Mouse (Mus musculus) bone marrow, adult 2 months (tissue): ENCODE measurements around the gene Herpud1. TPM values are rescaled to one million over a fixed set of nuclear protein-coding genes. Genes with fewer than 3 reads are reported as not detected.
"Not testable (repeated sequence)": the region's sequence is repeated elsewhere in the genome, so short reads cannot be mapped to it uniquely, and the experiment has no call there.

ENCODE experiments used
- H3K27ac ChIP-seq: fragments of 200-500 bp; 2 replicates; pipeline ENCODE4 v1.5.1; 2012; ENCODE audit warnings: low read depth, mild to moderate bottlenecking, control low read depth, inconsistent platforms, low read length; ENCODE audit not compliant: control insufficient read depth, poor library complexity, insufficient read depth
- H3K4me1 ChIP-seq: fragments of 200-500 bp; 2 replicates; pipeline ENCODE4 v1.6.1; 2011; ENCODE audit warnings: low read length; ENCODE audit not compliant: control insufficient read depth, insufficient read depth
- H3K4me3 ChIP-seq: fragments of 200-500 bp; replicated peaks from 2 replicates; pipeline ENCODE3; 2011; ENCODE audit warnings: mild to moderate bottlenecking, low read depth, low read length, control low read depth; ENCODE audit not compliant: control insufficient read depth
- CTCF ChIP-seq: fragments of 200-500 bp; IDR thresholded peaks from 2 replicates; pipeline ENCODE4 v1.5.1; 2011; ENCODE audit warnings: low read length, control low read depth; ENCODE audit not compliant: control insufficient read depth, insufficient read depth
- POLR2A ChIP-seq: fragments of 200-500 bp; IDR thresholded peaks from 2 replicates; pipeline ENCODE4 v1.6.1; 2011; ENCODE audit warnings: low read depth, mild to moderate bottlenecking, control low read depth, low read length, borderline replicate concordance; ENCODE audit not compliant: control insufficient read depth
- WGBS: fragments of 180-500 bp; shearing (Covaris S2); methylation state at CpG from one replicate; pipeline ENCODE4 v1.1.7; 2018; 5-methylcytosine and 5-hydroxymethylcytosine counted together
- polyA plus RNA-seq: library from polyadenylated mRNA; stranded (reverse); fragments of >200 nt; gene quantifications from 2 replicates; pipeline ENCODE4 v1.2.4, GENCODE M21; 2011; ENCODE audit warnings: low replicate concordance; ENCODE audit not compliant: missing spikeins, insufficient read depth, insufficient read length

Herpud1 gene
- polyA plus RNA-seq, 1 experiment = 69.2 TPM

DNA sequence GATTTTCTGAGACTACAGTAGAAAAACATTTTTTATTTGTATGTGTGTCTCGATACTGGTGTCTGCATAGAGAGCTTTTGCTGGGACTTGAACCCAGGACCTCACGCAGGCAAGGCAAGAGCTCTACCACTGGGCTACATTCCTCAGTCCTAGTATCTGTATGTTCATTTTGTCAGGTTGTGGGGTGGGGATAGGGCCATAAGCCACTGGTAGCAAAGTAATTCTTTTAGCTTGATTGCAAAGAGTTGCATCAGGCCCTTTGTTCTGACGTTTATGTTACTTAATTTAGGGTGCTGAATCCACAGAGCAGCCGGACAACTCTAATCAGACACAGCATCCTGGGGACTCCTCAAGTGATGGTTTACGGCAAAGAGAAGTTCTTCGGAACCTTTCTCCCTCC lies 4.2 kb downstream of the Herpud1 start:
- TF ChIP-seq POLR2A (no peak), CTCF (no peak)
- Histone ChIP-seq H3K27ac (no peak overlapping the region), H3K4me3 (no peak overlapping the region), H3K4me1 (peaks cover 1% of the 10 kb centered on the region; the same call in 1 of the 2 replicates)
- 85% methylated on average over 6 of the region's 6 CpGs for WGBS

DNA sequence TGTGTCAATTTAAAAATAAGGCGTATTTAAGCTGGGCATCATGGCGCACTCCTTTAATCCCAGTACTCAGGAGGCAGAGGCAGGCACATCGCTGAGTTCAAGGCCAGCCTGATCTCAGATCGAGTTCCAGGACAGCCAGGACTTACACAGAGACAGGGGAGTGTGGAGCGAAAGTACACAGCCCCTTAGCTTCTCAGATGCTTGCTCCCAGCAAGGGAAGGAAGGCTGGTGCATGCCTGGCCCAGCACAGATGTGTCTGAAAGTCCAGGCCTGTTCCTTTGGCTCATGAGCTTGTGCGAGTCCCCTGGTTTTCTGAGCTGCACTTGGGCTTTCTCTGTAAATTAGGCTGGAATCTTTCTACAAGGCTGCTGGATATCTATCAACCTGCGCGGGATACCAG lies 4.7 kb downstream of the Herpud1 start:
- WGBS = 94% methylated on average over 8 of the region's 8 CpGs
- peaks cover 1% of the 10 kb centered on the region; the same call in 1 of the 2 replicates for H3K4me1 ChIP-seq
- H3K4me3 ChIP-seq = no peak overlapping the region
- no peak overlapping the region for H3K27ac ChIP-seq
- no peak for TF ChIP-seq POLR2A
- TF ChIP-seq CTCF = no peak

GRCm38 (mm10) chr8:94392147-94392546 lies 5.9 kb downstream of the Herpud1 start:
- H3K4me1 ChIP-seq = peaks cover 1% of the 10 kb centered on the region; the same call in 1 of the 2 replicates
- no peak overlapping the region for H3K4me3 ChIP-seq
- peak; percentile 48; the same call in 1 of the 2 replicates for TF ChIP-seq CTCF
- TF ChIP-seq POLR2A = no peak
- H3K27ac ChIP-seq = no peak overlapping the region
- WGBS = 86% methylated on average over 12 of the region's 12 CpGs

DNA sequence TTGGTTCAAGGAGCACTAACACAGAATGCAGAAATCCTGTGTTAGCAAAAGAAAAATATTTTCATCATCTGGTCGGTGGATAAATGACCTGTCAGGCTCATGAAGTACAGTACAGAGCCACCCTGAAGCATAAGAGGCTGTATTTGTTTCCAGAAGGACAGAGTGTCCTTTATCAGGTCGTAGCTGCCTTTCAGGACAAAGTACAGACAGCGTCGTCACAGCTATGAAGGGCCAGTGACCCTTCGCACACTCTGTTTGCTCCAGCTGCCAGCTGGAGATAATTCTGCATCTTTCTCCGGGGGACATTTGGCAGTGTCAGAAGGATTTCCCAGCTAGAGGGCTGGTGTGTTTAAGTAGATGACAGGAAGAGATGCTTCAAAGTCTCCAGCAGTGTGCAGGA lies 6.4 kb downstream of the Herpud1 start:
- WGBS = 87% methylated on average over 6 of the region's 6 CpGs
- TF ChIP-seq CTCF (no peak), POLR2A (no peak)
- Histone ChIP-seq H3K4me3 (no peak overlapping the region), H3K4me1 (peaks cover 1% of the 10 kb centered on the region; the same call in 1 of the 2 replicates), H3K27ac (no peak overlapping the region)

DNA sequence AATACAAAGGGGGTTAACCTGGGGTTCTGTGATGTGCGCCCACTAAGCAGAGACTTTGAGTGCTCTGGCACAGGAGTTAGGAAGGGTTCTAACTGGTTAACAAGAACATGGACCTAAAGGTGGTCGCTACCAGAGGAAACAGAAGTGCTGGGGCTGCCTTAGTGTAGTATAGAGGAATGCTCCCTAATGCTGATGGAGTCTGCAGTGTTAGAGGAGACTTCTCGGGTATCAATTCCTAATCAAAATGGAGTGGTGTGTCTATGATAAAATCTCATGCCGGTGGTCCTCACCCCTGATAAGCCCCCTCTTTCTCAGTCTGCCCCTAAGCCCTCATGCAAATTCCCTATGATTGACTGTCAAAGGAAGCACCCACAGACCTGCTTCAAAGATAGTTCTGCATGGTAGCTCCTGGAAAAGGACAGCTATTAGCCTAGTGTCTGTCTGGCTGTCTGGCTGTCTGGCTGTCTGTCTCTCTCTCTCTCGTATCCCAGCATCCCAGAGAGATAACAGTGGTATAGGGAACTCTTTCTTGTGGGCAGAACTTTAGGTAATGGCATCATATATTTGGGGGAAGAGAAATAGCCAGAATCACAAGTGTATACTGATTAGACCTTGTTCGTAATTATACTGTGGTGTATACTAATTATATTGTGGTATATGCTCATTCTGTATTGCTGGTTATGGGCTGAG lies 9.8 kb downstream of the Herpud1 start:
- 82% methylated on average over 6 of the region's 6 CpGs for WGBS
- TF ChIP-seq POLR2A = no peak
- no peak for TF ChIP-seq CTCF
- Histone ChIP-seq H3K4me1 (peaks cover 4% of the 10 kb centered on the region), H3K27ac (no peak overlapping the region), H3K4me3 (no peak overlapping the region)

GRCm38 (mm10) chr8:94396964-94397657 lies 10.9 kb downstream of the Herpud1 start:
- TF ChIP-seq CTCF (peak; percentile 88), POLR2A (no peak)
- Histone ChIP-seq H3K27ac (no peak overlapping the region), H3K4me1 (peaks cover 7% of the 10 kb centered on the region), H3K4me3 (no peak overlapping the region)
- 56% methylated on average over 11 of the region's 11 CpGs for WGBS

GRCm38 (mm10) chr8:94398587-94398986 lies 12.3 kb downstream of the Herpud1 start:
- 27% methylated on average over 6 of the region's 6 CpGs for WGBS
- H3K27ac ChIP-seq = no peak overlapping the region
- peaks cover 7% of the 10 kb centered on the region for H3K4me1 ChIP-seq
- TF ChIP-seq POLR2A (no peak), CTCF (no peak)
- H3K4me3 ChIP-seq = no peak overlapping the region

GRCm38 (mm10) chr8:94399361-94399953 lies 13.2 kb downstream of the Herpud1 start:
- TF ChIP-seq POLR2A (no peak), CTCF (no peak)
- no peak overlapping the region for H3K4me3 ChIP-seq
- peaks cover 7% of the 10 kb centered on the region for H3K4me1 ChIP-seq
- 34% methylated on average over 3 of the region's 3 CpGs for WGBS
- H3K27ac ChIP-seq = no peak overlapping the region

GRCm38 (mm10) chr8:94399957-94400356 lies 13.7 kb downstream of the Herpud1 start:
- H3K27ac ChIP-seq, H3K4me1 ChIP-seq, H3K4me3 ChIP-seq: not testable (repeated sequence)
- WGBS = 67% methylated on average over 2 of the region's 2 CpGs
